Comparison of ENCODE assay signal across 36 mouse cellular contexts in genomic region chr17:45745629-45746028, GRCm38 (mm10). TPM values are rescaled to one million over a fixed set of nuclear protein-coding genes. Genes with fewer than 3 reads are reported as not detected.
DNase-seq lines count a peak whose midpoint lies in the region; ATAC-seq lines count a peak whose summit lies in the region.
"Had no signal": no experiment of that assay in that cellular context is flagged by ENCODE, and none has a peak within 500 bp of the region (broad histone marks: within the 10 kb centered on the region; RNA-seq: fewer than 3 reads in every experiment).

No protein-coding gene starts in this region.

- no peak overlapping the region for H3K27ac ChIP-seq in kidney, embryonic 16.5 days (ENCODE audit: low read length)
- H3K27ac ChIP-seq in embryonic facial prominence, embryonic 10.5 days (replicated peaks) = peak overlapping the region; percentile 11; the same call in 1 of the 2 replicates
- H3K27ac ChIP-seq in liver, embryonic 16.5 days (ENCODE audit: low read length) = peak overlapping the region; percentile 52
- H3K27ac ChIP-seq: embryonic facial prominence, embryonic 15.5 days; forebrain, embryonic 13.5 days; heart, embryonic 10.5 days; heart, embryonic 15.5 days; hindbrain, embryonic 12.5 days; limb, embryonic 10.5 days; limb, embryonic 15.5 days; lung, embryonic 15.5 days; neural tube, embryonic 15.5 days had no signal

- H3K4me3 ChIP-seq in kidney, embryonic 16.5 days (ENCODE audit: low read length) = no peak overlapping the region
- no peak overlapping the region for H3K4me3 ChIP-seq in embryonic facial prominence, embryonic 10.5 days
- no peak overlapping the region for H3K4me3 ChIP-seq in liver, embryonic 16.5 days (ENCODE audit: low read depth, low read length)
- H3K4me3 ChIP-seq: embryonic facial prominence, embryonic 15.5 days; forebrain, embryonic 13.5 days; heart, embryonic 10.5 days; heart, embryonic 15.5 days; hindbrain, embryonic 12.5 days; limb, embryonic 10.5 days; limb, embryonic 15.5 days; lung, embryonic 15.5 days; neural tube, embryonic 15.5 days had no signal

- ATAC-seq in kidney, embryonic 16.5 days (ENCODE audit: low FRiP score, low TSS enrichment) = peak; percentile 14; the same call in 1 of the 2 replicates
- ATAC-seq in liver, embryonic 16.5 days (ENCODE audit: low read depth) = peak; percentile 59
- no peak for ATAC-seq in inflammation-experienced regulatory T-cells, adult 6 months
- ATAC-seq: activated CD4-positive, CD25-positive, alpha-beta regulatory T cell, adult 4 months; forebrain, embryonic 13.5 days; intestine, postnatal 0 days had no signal

- no peaks in the 10 kb centered on the region for H3K9me3 ChIP-seq in kidney, embryonic 16.5 days (ENCODE audit: low read length)
- H3K9me3 ChIP-seq in embryonic facial prominence, embryonic 10.5 days = no peaks in the 10 kb centered on the region
- no peaks in the 10 kb centered on the region for H3K9me3 ChIP-seq in liver, embryonic 16.5 days (replicated peaks; ENCODE audit: control insufficient read depth, low read length)
- H3K9me3 ChIP-seq: embryonic facial prominence, embryonic 15.5 days; forebrain, embryonic 13.5 days; heart, embryonic 10.5 days; heart, embryonic 15.5 days; hindbrain, embryonic 12.5 days; limb, embryonic 10.5 days; limb, embryonic 15.5 days; lung, embryonic 15.5 days; neural tube, embryonic 15.5 days had no signal

- peaks cover 16% of the 10 kb centered on the region for H3K4me1 ChIP-seq in kidney, embryonic 16.5 days (ENCODE audit: insufficient read depth, low read length)
- peaks cover 38% of the 10 kb centered on the region for H3K4me1 ChIP-seq in embryonic facial prominence, embryonic 10.5 days
- peaks cover 62% of the 10 kb centered on the region for H3K4me1 ChIP-seq in liver, embryonic 16.5 days (ENCODE audit: control insufficient read depth, low read depth, low read length)
- H3K4me1 ChIP-seq: forebrain, embryonic 13.5 days; neural tube, embryonic 15.5 days had no signal

- WGBS in kidney, embryonic 16.5 days = 56% methylated on average over 2 of the region's 2 CpGs
- WGBS in embryonic facial prominence, embryonic 10.5 days = 94% methylated on average over 2 of the region's 2 CpGs
- WGBS in liver, embryonic 16.5 days (ENCODE audit: insufficient replicate concordance) = 53% methylated on average over 2 of the region's 2 CpGs

- no peaks in the 10 kb centered on the region for H3K36me3 ChIP-seq in kidney, embryonic 16.5 days (ENCODE audit: insufficient read depth, low read length)
- H3K36me3 ChIP-seq in embryonic facial prominence, embryonic 10.5 days (replicated peaks) = no peaks in the 10 kb centered on the region
- no peaks in the 10 kb centered on the region for H3K36me3 ChIP-seq in liver, embryonic 16.5 days (ENCODE audit: control insufficient read depth, insufficient read depth)
- H3K36me3 ChIP-seq: embryonic facial prominence, embryonic 15.5 days; heart, embryonic 10.5 days; heart, embryonic 15.5 days; hindbrain, embryonic 12.5 days; limb, embryonic 10.5 days; limb, embryonic 15.5 days; lung, embryonic 15.5 days; neural tube, embryonic 15.5 days had no signal

- H3K9ac ChIP-seq in kidney, embryonic 16.5 days (replicated peaks; ENCODE audit: low read length) = no peak overlapping the region
- no peak overlapping the region for H3K9ac ChIP-seq in liver, embryonic 16.5 days (ENCODE audit: low read depth, low read length)
- H3K9ac ChIP-seq: embryonic facial prominence, embryonic 15.5 days; forebrain, embryonic 13.5 days; heart, embryonic 15.5 days; hindbrain, embryonic 12.5 days; limb, embryonic 15.5 days; lung, embryonic 15.5 days; neural tube, embryonic 15.5 days had no signal

- no peak overlapping the region for H3K4me2 ChIP-seq in kidney, embryonic 16.5 days (replicated peaks; ENCODE audit: low read depth, low read length)
- peak overlapping the region; percentile 12 for H3K4me2 ChIP-seq in liver, embryonic 16.5 days (ENCODE audit: low read depth, low read length)
- H3K4me2 ChIP-seq: embryonic facial prominence, embryonic 15.5 days; forebrain, embryonic 13.5 days; heart, embryonic 15.5 days; hindbrain, embryonic 12.5 days; limb, embryonic 15.5 days; lung, embryonic 15.5 days; neural tube, embryonic 15.5 days had no signal

- no peaks in the 10 kb centered on the region for H3K27me3 ChIP-seq in kidney, embryonic 16.5 days (ENCODE audit: insufficient read depth, low read length)
- H3K27me3 ChIP-seq in embryonic facial prominence, embryonic 10.5 days (replicated peaks; ENCODE audit: low read depth, poor library complexity, severe bottlenecking) = 0 out of 2 replicates have a peak, but pooled peaks cover 3% of the 10 kb centered on the region
- H3K27me3 ChIP-seq in liver, embryonic 16.5 days (ENCODE audit: control insufficient read depth, insufficient read depth, low read depth, low read length) = no peaks in the 10 kb centered on the region
- H3K27me3 ChIP-seq: embryonic facial prominence, embryonic 15.5 days; forebrain, embryonic 13.5 days; heart, embryonic 15.5 days; limb, embryonic 15.5 days; lung, embryonic 15.5 days; neural tube, embryonic 15.5 days had no signal

- DNase-seq in kidney, postnatal 36 days = no peak
- peak; percentile 39 for DNase-seq in 416B (ENCODE audit: low read depth)
- no peak for DNase-seq in embryonic facial prominence, embryonic 10.5 days (ENCODE audit: low spot score)
- DNase-seq in adrenal gland, postnatal 10 days = no peak
- no peak for DNase-seq in T-cell, adult 2 months (ENCODE audit: low spot score)
- DNase-seq: adrenal gland, adult 2 months; cerebellum, adult 2 months; cerebellum, postnatal 14 days; gastrocnemius, postnatal 14 days; heart, adult 11 months; heart, postnatal 36 days; kidney, postnatal 4 days; layer of hippocampus, postnatal 36 days; midbrain, embryonic 14.5 days; right cerebral cortex, postnatal 25 days; spleen, adult 18-20 months; thymus, postnatal 25 days had no signal

RNA-seq across cellular contexts. Expression of gene 1600014C23Rik, which starts 12.0 kb away (rescaled TPM):
- not detected in 2 replicates for polyA plus RNA-seq in kidney, embryonic 16.5 days (2015; fragmentation: Nextera tagmentation; extraction: Ambion mirVana)
- not detected in 2 replicates for polyA plus RNA-seq in embryonic facial prominence, embryonic 10.5 days (2016; fragmentation: Nextera tagmentation; extraction: Ambion mirVana)
- polyA plus RNA-seq in liver, embryonic 16.5 days (2015; fragmentation: Nextera tagmentation; extraction: Ambion mirVana) = not detected in 2 replicates
- total RNA-seq in adrenal gland, postnatal 10 days (2021) = not detected
- not detected for polyA plus RNA-seq in inflammation-experienced regulatory T-cells, adult 6 months (2017; shearing (Covaris generic))
- total RNA-seq: adrenal gland, adult 2 months; adrenal gland, postnatal 4 days; gastrocnemius, postnatal 14 days; heart, postnatal 36 days; layer of hippocampus, postnatal 36 days; megakaryocyte progenitor cell, adult 5-6 weeks; monocyte, adult 5-6 weeks had no signal
- polyA plus RNA-seq: activated CD4-positive, CD25-positive, alpha-beta regulatory T cell, adult 4 months; adrenal gland, adult 2 months; cortical plate, adult 2 months; embryonic facial prominence, embryonic 15.5 days; heart, embryonic 10.5 days; hindbrain, embryonic 12.5 days; intestine, postnatal 0 days; limb, embryonic 10.5 days; limb, embryonic 15.5 days; lung, embryonic 15.5 days; midbrain, embryonic 14.5 days; neural tube, embryonic 15.5 days; stomach, embryonic 16.5 days had no signal

RNA-seq across cellular contexts. Expression of gene Tmem63b, which starts 58.9 kb away (rescaled TPM):
- polyA plus RNA-seq in kidney, embryonic 16.5 days (2015; fragmentation: Nextera tagmentation; extraction: Ambion mirVana) = 35.6 and 41.5 TPM in 2 replicates
- polyA plus RNA-seq in embryonic facial prominence, embryonic 10.5 days (2016; fragmentation: Nextera tagmentation; extraction: Ambion mirVana) = 41.6 and 51.6 TPM in 2 replicates
- polyA plus RNA-seq in liver, embryonic 16.5 days (2015; fragmentation: Nextera tagmentation; extraction: Ambion mirVana) = 8.2 and 10.0 TPM in 2 replicates
- 10 to 100 TPM; 44.9 to 56.8 TPM for total RNA-seq in adrenal gland, postnatal 10 days (2021)
- 1 to 10 TPM; 2.0 to 2.7 (median 2.4) TPM for polyA plus RNA-seq in inflammation-experienced regulatory T-cells, adult 6 months (2017; shearing (Covaris generic))

RNA-seq across cellular contexts. Expression of gene Mrpl14, which starts 59.5 kb away (rescaled TPM):
- polyA plus RNA-seq in kidney, embryonic 16.5 days (2015; fragmentation: Nextera tagmentation; extraction: Ambion mirVana) = 140 and 162 TPM in 2 replicates
- 156 and 170 TPM in 2 replicates for polyA plus RNA-seq in embryonic facial prominence, embryonic 10.5 days (2016; fragmentation: Nextera tagmentation; extraction: Ambion mirVana)
- 94.4 and 99.9 TPM in 2 replicates for polyA plus RNA-seq in liver, embryonic 16.5 days (2015; fragmentation: Nextera tagmentation; extraction: Ambion mirVana)
- total RNA-seq in adrenal gland, postnatal 10 days (2021) = 100 to 1,000 TPM; 131 to 137 TPM
- polyA plus RNA-seq in inflammation-experienced regulatory T-cells, adult 6 months (2017; shearing (Covaris generic)) = 10 to 100 TPM; 74.5 to 88.1 (median 87.7) TPM
